Mouse (Mus musculus): ENCODE data around the gene Ddx46. TPM values are rescaled to one million over a fixed set of nuclear protein-coding genes. Genes with fewer than 3 reads are reported as not detected.
"Not testable (repeated sequence)": the region's sequence is repeated elsewhere in the genome, so short reads cannot be mapped to it uniquely, and the experiment has no call there.

Gene Ddx46
- polyA plus RNA-seq, 1 experiment from 2014 or later: 25.4 TPM

GRCm38 (mm10) chr13:55601611-55602010, 33.2 kb upstream of the Ddx46 start:
- H3K4me1 ChIP-seq (ENCODE audit: control insufficient read depth, insufficient read depth, low read length): peaks cover 7% of the 10 kb centered on the region; the same call in 1 of the 2 replicates
- 12% methylated on average over 3 of the region's 3 CpGs for WGBS
- no peak overlapping the region for H3K9ac ChIP-seq (ENCODE audit: low read length)
- H3K27me3 ChIP-seq (replicated peaks; ENCODE audit: control insufficient read depth, insufficient read depth, low read length): no peaks in the 10 kb centered on the region
- peak overlapping the region; percentile 72 for H3K4me2 ChIP-seq (ENCODE audit: low read length)
- no peaks in the 10 kb centered on the region for H3K9me3 ChIP-seq (replicated peaks; ENCODE audit: control insufficient read depth, low read length)
- no peak overlapping the region for H3K4me3 ChIP-seq (ENCODE audit: low read depth, low read length)
- peak; percentile 87 for DNase-seq (ENCODE audit: low spot score)
- ATAC-seq: no peak
- H3K27ac ChIP-seq (ENCODE audit: low read depth, low read length): no peak overlapping the region
- H3K36me3 ChIP-seq (ENCODE audit: control insufficient read depth, insufficient read depth, low read length): peaks cover 34% of the 10 kb centered on the region

DNA sequence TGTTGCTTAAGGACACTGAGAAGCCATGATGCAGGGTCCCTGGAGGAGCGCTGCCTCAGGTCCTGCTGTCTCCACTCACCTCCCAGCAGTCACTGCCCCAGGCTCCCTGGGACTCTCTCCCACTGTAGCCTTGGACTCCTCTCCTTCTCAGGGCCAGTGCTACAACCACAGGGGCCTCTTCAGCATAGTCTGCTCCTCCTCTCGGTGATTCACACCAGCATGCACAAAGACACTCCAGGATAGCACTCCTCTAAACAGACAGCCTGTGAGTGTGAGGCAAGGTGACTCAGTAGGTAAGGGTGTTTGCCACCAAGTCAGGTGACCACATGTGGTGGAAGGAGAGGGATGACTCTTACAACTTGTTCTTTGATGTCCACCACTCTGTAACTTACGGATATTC, 30.2 kb upstream of the Ddx46 start:
- Histone ChIP-seq H3K27me3 (replicated peaks; ENCODE audit: control insufficient read depth, insufficient read depth, low read length) (no peaks in the 10 kb centered on the region), H3K4me2 (ENCODE audit: low read length) (no peak overlapping the region), H3K9ac (ENCODE audit: low read length) (no peak overlapping the region), H3K36me3 (ENCODE audit: control insufficient read depth, insufficient read depth, low read length) (peaks cover 41% of the 10 kb centered on the region), H3K4me3 (ENCODE audit: low read depth, low read length) (no peak overlapping the region), H3K4me1 (ENCODE audit: control insufficient read depth, insufficient read depth, low read length) (peaks cover 4% of the 10 kb centered on the region; the same call in 1 of the 2 replicates), H3K27ac (ENCODE audit: low read depth, low read length) (no peak overlapping the region), H3K9me3 (replicated peaks; ENCODE audit: control insufficient read depth, low read length) (no peaks in the 10 kb centered on the region)
- no peak for DNase-seq (ENCODE audit: low spot score)
- 91% methylated on average over 3 of the region's 3 CpGs for WGBS
- no peak for ATAC-seq

- no peak overlapping the region for H3K27ac ChIP-seq (ENCODE audit: low read depth, low read length)
- H3K27me3 ChIP-seq (replicated peaks; ENCODE audit: control insufficient read depth, insufficient read depth, low read length): no peaks in the 10 kb centered on the region
- H3K9ac ChIP-seq (ENCODE audit: low read length): no peak overlapping the region
- 83% methylated on average over 10 of the region's 10 CpGs for WGBS
- no peaks in the 10 kb centered on the region for H3K9me3 ChIP-seq (replicated peaks; ENCODE audit: control insufficient read depth, low read length)
- no peak overlapping the region for H3K4me3 ChIP-seq (ENCODE audit: low read depth, low read length)
- ATAC-seq: no peak
- DNase-seq (ENCODE audit: low spot score): no peak
- no peak overlapping the region for H3K4me2 ChIP-seq (ENCODE audit: low read length)
- no peaks in the 10 kb centered on the region for H3K4me1 ChIP-seq (ENCODE audit: control insufficient read depth, insufficient read depth, low read length)
- peaks cover 56% of the 10 kb centered on the region for H3K36me3 ChIP-seq (ENCODE audit: control insufficient read depth, insufficient read depth, low read length)
These were observed 27.8 kb upstream of the Ddx46 start for GRCm38 (mm10) chr13:55606899-55607623.

DNA sequence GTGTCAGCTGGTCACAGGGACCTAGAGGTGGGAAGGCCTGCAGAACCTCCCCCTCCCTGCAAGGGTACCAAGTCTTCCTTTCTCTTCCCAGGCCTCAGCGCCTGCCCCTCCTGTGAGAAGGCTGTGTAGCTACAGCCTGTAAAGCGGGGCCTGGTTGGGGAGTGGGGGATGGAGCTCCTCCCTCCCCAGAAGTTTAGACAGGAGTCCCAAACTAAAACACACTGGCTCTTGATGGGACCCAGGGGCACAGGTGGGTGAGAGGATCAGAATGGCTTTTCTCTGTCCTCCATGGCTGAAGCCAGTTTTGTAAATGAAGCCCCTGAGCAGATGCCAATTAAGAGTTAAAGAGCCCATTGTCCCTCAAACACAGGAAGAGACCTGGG, 27.2 kb upstream of the Ddx46 start:
- 88% methylated on average over 2 of the region's 2 CpGs for WGBS
- H3K9me3 ChIP-seq (replicated peaks; ENCODE audit: control insufficient read depth, low read length): no peaks in the 10 kb centered on the region
- no peak for DNase-seq (ENCODE audit: low spot score)
- no peaks in the 10 kb centered on the region for H3K27me3 ChIP-seq (replicated peaks; ENCODE audit: control insufficient read depth, insufficient read depth, low read length)
- H3K36me3 ChIP-seq (ENCODE audit: control insufficient read depth, insufficient read depth, low read length): peaks cover 56% of the 10 kb centered on the region
- no peak overlapping the region for H3K4me3 ChIP-seq (ENCODE audit: low read depth, low read length)
- no peak overlapping the region for H3K27ac ChIP-seq (ENCODE audit: low read depth, low read length)
- ATAC-seq: no peak
- H3K4me2 ChIP-seq (ENCODE audit: low read length): no peak overlapping the region
- H3K9ac ChIP-seq (ENCODE audit: low read length): no peak overlapping the region
- H3K4me1 ChIP-seq (ENCODE audit: control insufficient read depth, insufficient read depth, low read length): no peaks in the 10 kb centered on the region

DNA sequence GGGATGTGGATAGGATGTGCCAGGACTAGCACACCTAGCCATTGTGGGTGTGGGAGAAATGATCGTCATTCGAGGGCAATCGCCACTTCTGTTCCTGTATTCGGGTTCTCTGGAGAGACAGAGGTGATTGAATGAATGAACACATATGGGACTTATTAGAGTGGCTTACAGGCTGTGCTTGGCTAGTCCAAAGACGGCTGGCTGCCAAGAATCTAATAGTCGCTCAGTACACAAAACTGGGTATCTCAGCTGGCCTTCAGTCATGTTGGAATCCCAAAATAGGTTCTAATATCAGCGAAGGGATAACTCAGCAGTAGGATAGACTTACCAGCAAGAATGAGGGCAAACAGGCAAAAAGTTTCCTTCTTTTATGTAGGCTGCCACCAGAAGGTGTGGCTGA, 22.8 kb upstream of the Ddx46 start:
- Histone ChIP-seq H3K36me3 (ENCODE audit: control insufficient read depth, insufficient read depth, low read length) (peaks cover 38% of the 10 kb centered on the region), H3K27ac (ENCODE audit: low read depth, low read length) (no peak overlapping the region), H3K27me3 (replicated peaks; ENCODE audit: control insufficient read depth, insufficient read depth, low read length) (no peaks in the 10 kb centered on the region), H3K4me1 (ENCODE audit: control insufficient read depth, insufficient read depth, low read length) (no peaks in the 10 kb centered on the region), H3K4me2 (ENCODE audit: low read length) (no peak overlapping the region), H3K9me3 (replicated peaks; ENCODE audit: control insufficient read depth, low read length) (no peaks in the 10 kb centered on the region), H3K9ac (ENCODE audit: low read length) (no peak overlapping the region), H3K4me3 (ENCODE audit: low read depth, low read length) (no peak overlapping the region)
- ATAC-seq: no peak
- 90% methylated on average over 7 of the region's 7 CpGs for WGBS
- no peak for DNase-seq (ENCODE audit: low spot score)

- no peaks in the 10 kb centered on the region for H3K4me1 ChIP-seq (ENCODE audit: control insufficient read depth, insufficient read depth, low read length)
- H3K36me3 ChIP-seq (ENCODE audit: control insufficient read depth, insufficient read depth, low read length): peaks cover 25% of the 10 kb centered on the region
- no peak overlapping the region for H3K9ac ChIP-seq (ENCODE audit: low read length)
- no peak overlapping the region for H3K27ac ChIP-seq (ENCODE audit: low read depth, low read length)
- H3K4me2 ChIP-seq (ENCODE audit: low read length): no peak overlapping the region
- no peak for ATAC-seq
- DNase-seq (ENCODE audit: low spot score): no peak
- H3K4me3 ChIP-seq (ENCODE audit: low read depth, low read length): no peak overlapping the region
- WGBS: 44% methylated on average over 5 of the region's 5 CpGs
- H3K9me3 ChIP-seq (replicated peaks; ENCODE audit: control insufficient read depth, low read length): no peaks in the 10 kb centered on the region
- H3K27me3 ChIP-seq (replicated peaks; ENCODE audit: control insufficient read depth, insufficient read depth, low read length): no peaks in the 10 kb centered on the region
These were observed 21.4 kb upstream of the Ddx46 start for GRCm38 (mm10) chr13:55613471-55613870.

DNA sequence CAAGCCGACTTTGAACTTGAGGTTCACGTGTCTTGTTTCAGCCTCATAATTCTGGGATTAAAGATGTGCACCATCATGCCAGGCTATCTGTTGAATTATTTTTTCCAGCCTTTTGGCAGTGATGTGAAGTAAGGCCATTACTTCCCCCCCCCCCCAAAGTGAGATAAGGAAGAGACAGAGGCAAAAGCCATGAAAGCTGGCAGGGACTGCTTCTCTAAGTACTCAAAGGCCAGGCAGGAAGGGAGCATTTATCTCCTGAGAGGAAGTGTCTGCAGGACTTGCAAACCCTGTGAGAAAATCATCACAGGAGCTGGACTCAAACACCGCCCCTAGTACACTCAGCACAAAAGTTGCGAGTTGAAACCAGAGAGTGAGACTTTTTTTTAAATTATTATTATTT, 15.5 kb upstream of the Ddx46 start:
- Histone ChIP-seq H3K4me3 (ENCODE audit: low read depth, low read length) (no peak overlapping the region), H3K27me3 (replicated peaks; ENCODE audit: control insufficient read depth, insufficient read depth, low read length) (no peaks in the 10 kb centered on the region), H3K9me3 (replicated peaks; ENCODE audit: control insufficient read depth, low read length) (no peaks in the 10 kb centered on the region), H3K27ac (ENCODE audit: low read depth, low read length) (no peak overlapping the region), H3K4me1 (ENCODE audit: control insufficient read depth, insufficient read depth, low read length) (peaks cover 14% of the 10 kb centered on the region), H3K36me3 (ENCODE audit: control insufficient read depth, insufficient read depth, low read length) (no peaks in the 10 kb centered on the region), H3K4me2 (ENCODE audit: low read length) (no peak overlapping the region), H3K9ac (ENCODE audit: low read length) (no peak overlapping the region)
- 96% methylated on average over 4 of the region's 4 CpGs for WGBS
- DNase-seq (ENCODE audit: low spot score) (no peak), ATAC-seq (no peak)

- no peak for DNase-seq (ENCODE audit: low spot score)
- H3K4me1 ChIP-seq (ENCODE audit: control insufficient read depth, insufficient read depth, low read length): peaks cover 16% of the 10 kb centered on the region
- H3K4me2 ChIP-seq (ENCODE audit: low read length): no peak overlapping the region
- no peaks in the 10 kb centered on the region for H3K27me3 ChIP-seq (replicated peaks; ENCODE audit: control insufficient read depth, insufficient read depth, low read length)
- H3K4me3 ChIP-seq (ENCODE audit: low read depth, low read length): no peak overlapping the region
- no peak for ATAC-seq
- H3K9ac ChIP-seq (ENCODE audit: low read length): no peak overlapping the region
- 79% methylated on average over 2 of the region's 2 CpGs for WGBS
- peaks cover 6% of the 10 kb centered on the region; the same call in 1 of the 2 replicates for H3K36me3 ChIP-seq (ENCODE audit: control insufficient read depth, insufficient read depth, low read length)
- H3K27ac ChIP-seq (ENCODE audit: low read depth, low read length): no peak overlapping the region
- no peaks in the 10 kb centered on the region for H3K9me3 ChIP-seq (replicated peaks; ENCODE audit: control insufficient read depth, low read length)
These were observed 14.6 kb upstream of the Ddx46 start for GRCm38 (mm10) chr13:55620275-55620674.

GRCm38 (mm10) chr13:55622156-55622648, 12.6 kb upstream of the Ddx46 start:
- Histone ChIP-seq H3K4me1 (ENCODE audit: control insufficient read depth, insufficient read depth, low read length) (peaks cover 16% of the 10 kb centered on the region), H3K4me3 (ENCODE audit: low read depth, low read length) (peak overlapping the region; percentile 84), H3K36me3 (ENCODE audit: control insufficient read depth, insufficient read depth, low read length) (peaks cover 17% of the 10 kb centered on the region), H3K4me2 (ENCODE audit: low read length) (peak overlapping the region; percentile 76), H3K27ac (ENCODE audit: low read depth, low read length) (peak overlapping the region; percentile 86; the same call in 1 of the 2 replicates), H3K9ac (ENCODE audit: low read length) (peak overlapping the region; percentile 90)
- not testable (repeated sequence) for DNase-seq (ENCODE audit: low spot score); H3K9me3 ChIP-seq (replicated peaks; ENCODE audit: control insufficient read depth, low read length); H3K27me3 ChIP-seq (replicated peaks; ENCODE audit: control insufficient read depth, insufficient read depth, low read length)
- WGBS: 26% methylated on average over 20 of the region's 20 CpGs
- ATAC-seq: peak; percentile 7; the same call in 1 of the 2 replicates
